Mouse (Mus musculus) hindbrain, embryonic 16.5 days (tissue): ENCODE results near the gene Myo16. TPM values are rescaled to one million over a fixed set of nuclear protein-coding genes. Genes with fewer than 3 reads are reported as not detected.

ENCODE experiments used
- ATAC-seq: fragments of 200-750 bp; cut with Nextera tagmentation; 2 replicates; pipeline ENCODE4 v1.8.0; 2017; ENCODE audit warnings: moderate TSS enrichment, moderate library complexity
- H3K27ac ChIP-seq: fragments of 300-500 bp; sonication (generic); 2 replicates; pipeline ENCODE4 v1.5.1; 2014; ENCODE audit warnings: low read depth, mild to moderate bottlenecking, control low read depth, low read length, moderate library complexity
- H3K27me3 ChIP-seq: fragments of 300-500 bp; sonication (generic); replicated peaks from 2 replicates; pipeline ENCODE4 v1.6.1; 2014; ENCODE audit warnings: low read length; ENCODE audit not compliant: control insufficient read depth, insufficient read depth
- H3K36me3 ChIP-seq: fragments of 300-500 bp; sonication (generic); 2 replicates; pipeline ENCODE4 v1.6.1; 2014; ENCODE audit warnings: mild to moderate bottlenecking, low read length, moderate library complexity, mixed read lengths; ENCODE audit not compliant: control insufficient read depth, insufficient read depth
- H3K4me1 ChIP-seq: fragments of 300-500 bp; sonication (generic); 2 replicates; pipeline ENCODE4 v1.6.1; 2014; ENCODE audit warnings: low read depth, low read length; ENCODE audit not compliant: control insufficient read depth, insufficient read depth
- H3K4me2 ChIP-seq: fragments of 300-500 bp; sonication (generic); 2 replicates; pipeline ENCODE4 v1.6.1; 2014; ENCODE audit warnings: mild to moderate bottlenecking, low read length, control low read depth, moderate library complexity
- H3K4me3 ChIP-seq: fragments of 300-500 bp; sonication (generic); 2 replicates; pipeline ENCODE4 v1.5.1; 2014; ENCODE audit warnings: mild to moderate bottlenecking, low read length, control low read depth, moderate library complexity
- H3K9ac ChIP-seq: fragments of 300-500 bp; sonication (generic); 2 replicates; pipeline ENCODE4 v1.6.1; 2014; ENCODE audit warnings: low read depth, mild to moderate bottlenecking, control low read depth, low read length, moderate library complexity
- H3K9me3 ChIP-seq: fragments of 300-500 bp; sonication (generic); 2 replicates; pipeline ENCODE4 v1.6.1; 2014; ENCODE audit warnings: mild to moderate bottlenecking, low read length, moderate library complexity; ENCODE audit not compliant: control insufficient read depth
- WGBS: fragments of 180-500 bp; shearing (Covaris S2); extraction: QIAGEN DNeasy Blood & Tissue Kit; methylation state at CpG from one replicate; pipeline ENCODE4 v1.1.7; 2014; 5-methylcytosine and 5-hydroxymethylcytosine counted together
- polyA plus RNA-seq: library from polyadenylated mRNA; unstranded; fragments of >200 nt; fragmentation: Nextera tagmentation; extraction: Ambion mirVana; gene quantifications from 2 replicates; pipeline ENCODE4 v1.2.1, GENCODE M21; 2015

Gene Myo16
- polyA plus RNA-seq, 1 experiment from 2014 or later: 6.1 TPM

GRCm38 (mm10) chr8:10418013-10418412, 264.3 kb downstream of the Myo16 start:
- no peak overlapping the region for H3K27ac ChIP-seq
- ATAC-seq: no peak
- H3K4me1 ChIP-seq: no peaks in the 10 kb centered on the region; the same call in 1 of the 2 replicates
- H3K9me3 ChIP-seq: no peaks in the 10 kb centered on the region
- no peak overlapping the region for H3K4me2 ChIP-seq
- H3K27me3 ChIP-seq: no peaks in the 10 kb centered on the region
- H3K4me3 ChIP-seq: no peak overlapping the region
- H3K36me3 ChIP-seq: no peaks in the 10 kb centered on the region
- no peak overlapping the region for H3K9ac ChIP-seq
- 91% methylated on average over 8 of the region's 8 CpGs for WGBS

DNA sequence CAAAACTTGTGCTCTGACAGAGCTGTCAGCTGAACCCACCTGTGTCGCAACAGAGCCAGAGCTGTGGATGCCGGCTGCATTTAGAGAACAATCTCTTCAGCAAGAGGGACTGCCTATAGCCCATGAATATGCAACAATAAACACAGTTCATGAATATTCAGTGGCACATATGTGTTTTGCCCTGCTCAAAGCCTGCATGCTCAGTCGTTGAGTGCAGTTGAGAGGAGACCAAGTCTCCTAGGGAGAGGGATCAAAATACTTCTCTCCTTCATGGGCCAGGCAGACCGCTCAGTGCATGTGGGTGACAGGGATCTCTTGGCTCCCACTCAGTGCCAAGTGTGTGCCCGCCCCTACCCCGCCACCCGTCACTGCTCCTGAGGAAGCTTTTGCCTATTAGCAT, 265.3 kb downstream of the Myo16 start:
- WGBS: 31% methylated on average over 7 of the region's 7 CpGs
- ATAC-seq: no peak

GRCm38 (mm10) chr8:10419726-10420125, 266.0 kb downstream of the Myo16 start:
- H3K27ac ChIP-seq: no peak overlapping the region
- H3K36me3 ChIP-seq: no peaks in the 10 kb centered on the region
- H3K4me1 ChIP-seq: no peaks in the 10 kb centered on the region
- ATAC-seq: no peak
- H3K4me2 ChIP-seq: no peak overlapping the region
- no peak overlapping the region for H3K9ac ChIP-seq
- no peaks in the 10 kb centered on the region for H3K9me3 ChIP-seq
- H3K27me3 ChIP-seq: no peaks in the 10 kb centered on the region
- no peak overlapping the region for H3K4me3 ChIP-seq
- 78% methylated on average over 4 of the region's 4 CpGs for WGBS

More for the DNA sequence above, 265.3 kb downstream of the Myo16 start:
- no peak overlapping the region for H3K4me2 ChIP-seq
- no peak overlapping the region for H3K9ac ChIP-seq
- H3K4me3 ChIP-seq: no peak overlapping the region
- H3K27ac ChIP-seq: no peak overlapping the region
- H3K36me3 ChIP-seq: no peaks in the 10 kb centered on the region
- no peaks in the 10 kb centered on the region for H3K27me3 ChIP-seq
- H3K9me3 ChIP-seq: no peaks in the 10 kb centered on the region
- H3K4me1 ChIP-seq: no peaks in the 10 kb centered on the region

DNA sequence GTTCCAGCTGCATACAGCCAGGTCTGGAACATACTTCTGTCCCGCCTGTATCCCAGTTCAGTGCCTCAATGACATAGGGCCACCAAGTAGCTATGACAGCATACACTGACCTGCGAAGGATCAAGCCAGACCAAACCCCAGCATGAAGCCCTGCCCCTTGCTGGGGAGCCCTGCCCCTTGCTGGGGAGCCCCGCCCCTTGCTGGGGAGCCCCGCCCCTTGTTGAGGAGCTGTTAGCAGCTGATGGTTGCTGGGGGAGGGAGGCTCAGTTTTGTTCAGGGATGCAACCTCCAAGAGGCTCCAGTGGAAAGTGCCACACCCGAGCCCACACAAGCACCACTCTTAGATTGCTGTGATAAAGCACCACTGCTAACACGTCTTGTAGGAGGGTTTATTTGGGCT, 266.8 kb downstream of the Myo16 start:
- Histone ChIP-seq H3K36me3 (no peaks in the 10 kb centered on the region), H3K4me3 (no peak overlapping the region), H3K9ac (no peak overlapping the region), H3K9me3 (no peaks in the 10 kb centered on the region), H3K4me2 (no peak overlapping the region), H3K27me3 (no peaks in the 10 kb centered on the region), H3K27ac (no peak overlapping the region), H3K4me1 (no peaks in the 10 kb centered on the region)
- ATAC-seq: no peak
- 83% methylated on average over 6 of the region's 6 CpGs for WGBS

DNA sequence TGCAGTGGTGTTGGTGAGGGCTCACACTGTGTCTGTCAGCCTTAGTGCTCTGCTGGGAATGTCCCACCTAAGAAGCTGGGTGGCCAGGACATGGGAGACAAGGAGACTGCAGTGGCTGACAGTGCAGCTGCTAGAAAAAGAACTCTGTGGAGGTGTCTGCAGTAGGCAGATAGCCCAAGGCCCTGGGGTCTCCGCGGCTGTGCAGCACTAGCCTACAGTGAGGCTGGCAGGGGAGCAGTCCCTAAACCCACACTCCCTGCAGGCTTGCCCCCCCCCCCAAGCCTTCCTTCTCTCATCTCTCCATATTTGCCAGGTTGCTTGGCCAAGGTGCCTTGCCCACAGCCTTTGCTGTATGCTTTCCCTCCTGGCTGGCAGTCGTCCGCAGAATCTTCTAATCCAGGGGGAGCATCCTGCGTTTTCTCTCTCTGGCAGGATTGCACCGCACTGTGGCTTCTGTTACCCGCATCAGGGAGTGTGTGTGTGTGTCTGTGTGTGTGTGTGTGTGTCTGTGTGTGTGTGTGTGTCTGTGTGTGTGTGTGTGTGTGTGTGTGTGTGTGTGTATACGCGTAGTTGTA, 267.9 kb downstream of the Myo16 start:
- Histone ChIP-seq H3K4me1 (no peaks in the 10 kb centered on the region), H3K27ac (no peak overlapping the region), H3K27me3 (no peaks in the 10 kb centered on the region), H3K4me2 (no peak overlapping the region), H3K36me3 (no peaks in the 10 kb centered on the region), H3K4me3 (no peak overlapping the region), H3K9me3 (no peaks in the 10 kb centered on the region), H3K9ac (no peak overlapping the region)
- ATAC-seq: no peak
- WGBS: 88% methylated on average over 7 of the region's 9 CpGs

DNA sequence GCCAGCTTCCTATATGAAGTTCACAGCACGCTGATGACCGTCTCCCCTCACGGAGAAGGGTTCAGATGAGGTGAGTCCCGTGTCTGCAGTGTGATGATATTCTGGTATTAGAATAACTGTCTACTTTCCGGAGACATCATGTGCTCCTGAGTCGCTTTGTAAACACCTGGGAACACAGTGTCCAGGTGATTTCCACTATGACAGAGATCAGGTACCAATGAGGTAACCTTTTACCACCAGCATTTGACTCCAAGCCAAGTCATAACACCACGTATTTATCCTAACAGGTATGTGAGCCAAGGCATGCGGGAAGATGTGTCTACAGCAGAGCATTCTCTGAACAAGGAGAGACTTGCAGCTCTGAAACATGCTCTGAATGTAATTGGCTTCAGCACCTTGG, 281.8 kb downstream of the Myo16 start:
- WGBS: 85% methylated on average over 8 of the region's 8 CpGs
- no peak for ATAC-seq
- Histone ChIP-seq H3K4me3 (no peak overlapping the region), H3K27ac (no peak overlapping the region), H3K27me3 (no peaks in the 10 kb centered on the region; the same call in 1 of the 2 replicates), H3K9me3 (no peaks in the 10 kb centered on the region), H3K4me2 (no peak overlapping the region), H3K9ac (no peak overlapping the region), H3K4me1 (peaks cover 8% of the 10 kb centered on the region), H3K36me3 (no peaks in the 10 kb centered on the region)

DNA sequence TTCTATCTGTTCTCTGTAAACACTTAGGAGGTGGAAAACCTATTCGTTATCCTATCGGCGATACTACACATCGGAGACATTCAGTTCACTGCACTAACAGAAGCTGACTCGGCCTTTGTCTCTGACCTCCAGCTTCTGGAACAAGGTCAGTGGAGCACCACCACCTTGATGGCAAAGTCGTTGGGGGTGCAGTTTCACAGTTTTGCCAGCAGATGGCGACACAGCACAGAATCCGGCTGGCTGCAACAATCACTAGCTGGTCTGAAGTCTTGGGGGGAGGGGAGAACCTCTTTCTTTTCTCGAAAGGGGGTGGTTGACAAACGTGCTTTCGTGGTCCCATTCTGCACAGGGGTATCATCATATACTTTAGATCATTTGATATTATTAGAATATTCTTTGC, 285.1 kb downstream of the Myo16 start:
- WGBS: 12% methylated on average over 11 of the region's 11 CpGs
- H3K27ac ChIP-seq: no peak overlapping the region
- no peaks in the 10 kb centered on the region; the same call in 1 of the 2 replicates for H3K27me3 ChIP-seq
- no peak overlapping the region for H3K4me3 ChIP-seq
- peaks cover 8% of the 10 kb centered on the region for H3K4me1 ChIP-seq
- peak; percentile 78 for ATAC-seq
- no peaks in the 10 kb centered on the region for H3K9me3 ChIP-seq
- no peak overlapping the region for H3K4me2 ChIP-seq
- no peak overlapping the region for H3K9ac ChIP-seq
- no peaks in the 10 kb centered on the region for H3K36me3 ChIP-seq

GRCm38 (mm10) chr8:10439595-10440453, 286.1 kb downstream of the Myo16 start:
- no peak overlapping the region for H3K4me3 ChIP-seq
- H3K36me3 ChIP-seq: no peaks in the 10 kb centered on the region
- H3K9me3 ChIP-seq: no peaks in the 10 kb centered on the region
- H3K27ac ChIP-seq: no peak overlapping the region
- H3K4me1 ChIP-seq: peaks cover 8% of the 10 kb centered on the region
- 44% methylated on average over 16 of the region's 16 CpGs for WGBS
- no peaks in the 10 kb centered on the region; the same call in 1 of the 2 replicates for H3K27me3 ChIP-seq
- ATAC-seq: peak; percentile 47
- H3K9ac ChIP-seq: no peak overlapping the region
- H3K4me2 ChIP-seq: no peak overlapping the region

- no peak overlapping the region for H3K9ac ChIP-seq
- no peak overlapping the region for H3K4me3 ChIP-seq
- ATAC-seq: no peak
- peaks cover 8% of the 10 kb centered on the region for H3K4me1 ChIP-seq
- no peak overlapping the region for H3K4me2 ChIP-seq
- H3K9me3 ChIP-seq: no peaks in the 10 kb centered on the region
- H3K27me3 ChIP-seq: no peaks in the 10 kb centered on the region; the same call in 1 of the 2 replicates
- H3K27ac ChIP-seq: no peak overlapping the region
- no peaks in the 10 kb centered on the region for H3K36me3 ChIP-seq
- WGBS: 37% methylated on average over 3 of the region's 3 CpGs
These were observed 288.9 kb downstream of the Myo16 start for GRCm38 (mm10) chr8:10442562-10442961.
